Mouse (Mus musculus) neutrophil, adult 65 days (primary cell): ENCODE measurements around the gene Vmn1r3. TPM values are rescaled to one million over a fixed set of nuclear protein-coding genes. Genes with fewer than 3 reads are reported as not detected.

Experiments
- total RNA-seq: library from RNA; stranded (reverse); gene quantifications from 2 replicates; pipeline ENCODE4 v1.2.4, GENCODE M21; 2023

Vmn1r3 gene
- total RNA-seq: not detected in 2 replicates

DNA sequence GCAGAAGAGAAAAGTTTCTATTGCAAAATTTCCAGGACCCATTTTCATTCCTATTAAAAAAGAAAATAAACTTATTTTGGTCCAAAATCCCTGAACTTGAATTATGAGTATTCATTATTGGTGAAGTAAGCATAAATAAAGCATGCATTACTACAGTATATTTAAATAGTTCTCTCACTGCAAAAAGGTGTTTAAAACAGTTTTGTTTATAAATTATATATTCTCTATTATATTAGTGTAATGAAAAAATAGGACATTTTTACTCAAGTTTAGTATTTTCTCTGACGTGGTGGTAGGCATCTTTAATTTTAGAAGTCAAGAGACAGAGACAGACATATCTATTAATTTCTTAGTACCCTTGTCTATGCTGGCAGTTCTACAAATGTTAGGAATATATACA is at the start of gene Vmn1r3:
Gene Vmn1r3, minus strand, starts transcription at position 101 of the 400 bp plus-strand sequence.

DNA sequence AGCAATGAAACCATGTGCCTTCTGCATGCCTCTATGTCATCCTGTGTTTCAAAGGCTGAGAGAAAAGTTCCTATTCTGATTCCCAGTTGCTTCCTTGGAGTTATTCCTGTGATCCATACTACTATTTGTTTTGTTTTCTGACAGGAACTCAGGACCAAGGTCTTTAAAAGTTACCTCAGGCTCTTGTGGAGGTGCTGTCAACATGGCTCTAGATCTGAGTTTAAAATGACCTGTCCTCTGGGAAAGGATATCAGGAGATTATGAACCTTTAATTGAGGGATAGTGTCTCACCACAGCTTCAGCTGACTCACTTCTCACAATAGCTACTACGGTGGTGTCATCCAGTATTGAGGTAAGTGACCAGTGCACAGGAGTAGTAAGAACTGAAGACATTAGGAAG is 18.1 kb downstream of the Vmn1r3 start, which contains the start of gene Vmn1r2:
Gene Vmn1r2, plus strand, starts transcription at position 301 of the 400 bp plus-strand sequence.

Other genes starting within 250 kb of the Vmn1r3 start
- not detected in 2 replicates for gene Vmn1r2, start 18.0 kb downstream of the Vmn1r3 start, total RNA-seq